Mouse (Mus musculus) ovary, postnatal 14 days (tissue): ENCODE results near the gene Wfdc2.
"Not testable (repeated sequence)": the region's sequence is repeated elsewhere in the genome, so short reads cannot be mapped to it uniquely, and the experiment has no call there.

ENCODE experiments used
- DNase-seq: peaks from one replicate; pipeline ENCODE4 v3.0.0; 2022; ENCODE audit warnings: low spot score

The Wfdc2 gene

GRCm38 (mm10) chr2:164549338-164549737 lies 12.9 kb upstream of the Wfdc2 start:
- no peak for DNase-seq

- no peak for DNase-seq
These were observed 12.0 kb upstream of the Wfdc2 start for GRCm38 (mm10) chr2:164549963-164550894.

- no peak for DNase-seq
These were observed 11.3 kb upstream of the Wfdc2 start for GRCm38 (mm10) chr2:164550895-164551269.

- DNase-seq, result no peak
These were observed 10.7 kb upstream of the Wfdc2 start for GRCm38 (mm10) chr2:164551502-164551901.

- DNase-seq, result no peak
These were observed 3.8 kb upstream of the Wfdc2 start for GRCm38 (mm10) chr2:164558426-164558825.

- no peak for DNase-seq
These were observed 3.1 kb upstream of the Wfdc2 start for GRCm38 (mm10) chr2:164558991-164559645.

GRCm38 (mm10) chr2:164560106-164560505 lies 2.1 kb upstream of the Wfdc2 start:
- no peak for DNase-seq

GRCm38 (mm10) chr2:164563339-164564038 lies 1.3 kb downstream of the Wfdc2 start:
- DNase-seq, result peak; percentile 34

GRCm38 (mm10) chr2:164564346-164564745 lies 2.1 kb downstream of the Wfdc2 start:
- no peak for DNase-seq

GRCm38 (mm10) chr2:164566997-164567396 lies 4.8 kb downstream of the Wfdc2 start:
- DNase-seq, result no peak

GRCm38 (mm10) chr2:164567460-164567859 lies 5.2 kb downstream of the Wfdc2 start:
- no peak for DNase-seq

GRCm38 (mm10) chr2:164573359-164573758 lies 11.1 kb downstream of the Wfdc2 start, which contains the start of gene Spint3:
Spint3 (minus strand) TSS chr2:164573459.
- not testable (repeated sequence) for DNase-seq

- not testable (repeated sequence) for DNase-seq
These were observed 23.0 kb downstream of the Wfdc2 start, which contains the start of gene Wfdc6a for GRCm38 (mm10) chr2:164585025-164585725. Wfdc6a (minus strand) TSS chr2:164585447.

GRCm38 (mm10) chr2:164592014-164592413 lies 29.8 kb downstream of the Wfdc2 start:
- DNase-seq, result no peak

GRCm38 (mm10) chr2:164593494-164593893 lies 31.3 kb downstream of the Wfdc2 start, which contains the start of gene Eppin:
Eppin (minus strand) TSS chr2:164593594.
- no peak for DNase-seq

GRCm38 (mm10) chr2:164600179-164600578 lies 38.0 kb downstream of the Wfdc2 start:
- no peak for DNase-seq

GRCm38 (mm10) chr2:164603482-164603881 lies 41.3 kb downstream of the Wfdc2 start:
- no peak for DNase-seq

GRCm38 (mm10) chr2:164604411-164604810 lies 42.2 kb downstream of the Wfdc2 start:
- no peak for DNase-seq

GRCm38 (mm10) chr2:164608781-164609180 lies 46.6 kb downstream of the Wfdc2 start:
- no peak for DNase-seq

GRCm38 (mm10) chr2:164613471-164613870 lies 51.3 kb downstream of the Wfdc2 start, which contains the start of the genes Wfdc6b and Wfdc8:
Wfdc6b (plus strand) TSS chr2:164613522.
Wfdc8 (minus strand) TSS chr2:164613626.
- peak; percentile 36 for DNase-seq

GRCm38 (mm10) chr2:164615386-164615785 lies 53.2 kb downstream of the Wfdc2 start:
- DNase-seq, result no peak
